8 mouse cellular contexts compared by ENCODE assay signal in the genomic region with DNA sequence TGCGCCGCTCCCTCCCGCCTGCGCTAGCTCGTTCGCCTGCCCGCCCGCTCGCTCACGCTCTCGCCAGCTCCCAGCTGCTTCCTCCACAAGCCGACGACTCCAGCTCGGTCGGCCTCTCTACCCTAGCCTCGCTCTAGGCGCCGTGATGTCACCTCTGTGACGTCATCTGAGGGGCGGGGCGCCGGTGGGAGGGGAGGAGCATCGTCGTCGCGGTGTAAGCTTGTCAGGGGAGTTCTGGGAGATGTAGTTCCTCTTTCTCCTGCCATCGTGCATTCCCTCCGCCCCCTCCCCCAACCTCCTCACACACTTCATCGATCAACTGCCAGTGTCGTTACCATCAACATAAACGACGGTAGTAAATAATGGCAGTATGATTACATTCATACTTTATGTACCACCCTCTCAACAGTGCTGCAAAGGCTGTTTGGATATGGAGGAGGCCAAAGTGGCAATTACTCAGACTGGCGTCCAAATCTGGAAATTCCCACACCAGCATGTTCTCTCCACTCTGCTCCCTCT. TPM values are rescaled to one million over a fixed set of nuclear protein-coding genes. Genes with fewer than 3 reads are reported as not detected.
DNase-seq lines count a peak whose midpoint lies in the region; ATAC-seq and TF ChIP-seq lines count a peak whose summit lies in the region.

A gene (minus strand): TSS at position 141 of the 519 bp plus-strand sequence.

- peak within 1 kb of the TSS; percentile 94 for H3K9ac ChIP-seq in forebrain, embryonic 13.5 days
- peak within 1 kb of the TSS; percentile 93 for H3K9ac ChIP-seq in liver, postnatal 0 days (replicated peaks)
- peak within 1 kb of the TSS; percentile 82 for H3K9ac ChIP-seq in neural tube, embryonic 14.5 days (replicated peaks; ENCODE audit: low read depth, low read length)

- peaks cover 6% of the 10 kb centered on the region; the same call in 1 of the 2 replicates for H3K27me3 ChIP-seq in E14TG2a.4 (ENCODE audit: insufficient read depth, low read length)
- H3K27me3 ChIP-seq in forebrain, embryonic 13.5 days: no peaks in the 10 kb centered on the region
- H3K27me3 ChIP-seq in liver, postnatal 0 days (ENCODE audit: insufficient read depth, low read length): no peaks in the 10 kb centered on the region
- H3K27me3 ChIP-seq in neural tube, embryonic 14.5 days (ENCODE audit: control insufficient read depth, insufficient read depth, low read length): no peaks in the 10 kb centered on the region

- TF ChIP-seq CTCF in E14TG2a.4 (conservative IDR thresholded peaks at IDR 0.05; ENCODE audit: low read length): no peak
- no peak for TF ChIP-seq CTCF in liver, postnatal 0 days (IDR thresholded peaks at IDR 0.05; ENCODE audit: low read depth)

- under 1% methylated on average over 30 of the region's 33 CpGs for whole genome bisulfite sequencing in forebrain, embryonic 13.5 days
- WGBS in large intestine, adult 2 months: under 1% methylated on average over 32 of the region's 33 CpGs
- WGBS in liver, postnatal 0 days (ENCODE audit: insufficient replicate concordance): 2% methylated on average over 33 of the region's 33 CpGs
- WGBS in neural tube, embryonic 14.5 days: under 1% methylated on average over 28 of the region's 33 CpGs

- peak; percentile 97 for ATAC-seq in forebrain, embryonic 13.5 days
- peak; percentile 69 for ATAC-seq in liver, postnatal 0 days
- ATAC-seq in neural tube, embryonic 14.5 days (ENCODE audit: low read depth): peak; percentile 96

- peak; percentile 96 for DNase-seq in c-Kit-positive CD71-positive TER-119-positive erythroid progenitor cells, embryonic 14.5 days (ENCODE audit: low spot score)
- peak; percentile 100 for DNase-seq in heart, postnatal 10 days
- DNase-seq in large intestine, adult 2 months (ENCODE audit: low read depth, low spot score): peak; percentile 88
- peak; percentile 100 for DNase-seq in liver, postnatal 0 days
- DNase-seq in testis, postnatal 10 days (ENCODE audit: low spot score): peak; percentile 100

- TF ChIP-seq EP300 in liver, postnatal 0 days (IDR thresholded peaks at IDR 0.05; ENCODE audit: low read depth): no peak

- H3K4me1 ChIP-seq in E14TG2a.4 (replicated peaks; ENCODE audit: low read depth, low read length): peaks cover 54% of the 10 kb centered on the region
- H3K4me1 ChIP-seq in forebrain, embryonic 13.5 days: peaks cover 33% of the 10 kb centered on the region
- H3K4me1 ChIP-seq in liver, postnatal 0 days (ENCODE audit: insufficient read depth): peaks cover 53% of the 10 kb centered on the region
- H3K4me1 ChIP-seq in neural tube, embryonic 14.5 days (ENCODE audit: control insufficient read depth, insufficient read depth, low read length): peaks cover 25% of the 10 kb centered on the region

- intact Hi-C loops in heart, postnatal 10 days (cut with DNase I): loop anchor here (5.0 kb wide), 1 partner anchor 33 kb away; no protein-coding TSS in a partner anchor

- no peaks in the 10 kb centered on the region for H3K9me3 ChIP-seq in E14TG2a.4 (ENCODE audit: low read length)
- no peaks in the 10 kb centered on the region for H3K9me3 ChIP-seq in forebrain, embryonic 13.5 days (replicated peaks)
- no peaks in the 10 kb centered on the region for H3K9me3 ChIP-seq in liver, postnatal 0 days (ENCODE audit: low read length)
- H3K9me3 ChIP-seq in neural tube, embryonic 14.5 days (ENCODE audit: control insufficient read depth, low read length): no peaks in the 10 kb centered on the region

- peak within 1 kb of the TSS; percentile 84 for H3K4me2 ChIP-seq in forebrain, embryonic 13.5 days
- peak within 1 kb of the TSS; percentile 77 for H3K4me2 ChIP-seq in liver, postnatal 0 days (ENCODE audit: low read depth, low read length)
- H3K4me2 ChIP-seq in neural tube, embryonic 14.5 days (ENCODE audit: low read depth, low read length): peak within 1 kb of the TSS; percentile 92

- no peaks in the 10 kb centered on the region for H3K36me3 ChIP-seq in E14TG2a.4 (ENCODE audit: insufficient read depth, low read length)
- H3K36me3 ChIP-seq in forebrain, embryonic 13.5 days (ENCODE audit: poor library complexity, severe bottlenecking): no peaks in the 10 kb centered on the region
- H3K36me3 ChIP-seq in liver, postnatal 0 days (replicated peaks; ENCODE audit: insufficient read depth, low read length): no peaks in the 10 kb centered on the region; the same call in 1 of the 2 replicates
- no peaks in the 10 kb centered on the region for H3K36me3 ChIP-seq in neural tube, embryonic 14.5 days (ENCODE audit: control insufficient read depth, insufficient read depth, low read length)

- peak within 1 kb of the TSS; percentile 83 for H3K4me3 ChIP-seq in E14TG2a.4 (replicated peaks; ENCODE audit: low read length)
- H3K4me3 ChIP-seq in forebrain, embryonic 13.5 days: peak within 1 kb of the TSS; percentile 82
- H3K4me3 ChIP-seq in liver, postnatal 0 days (ENCODE audit: low read depth, low read length): peak within 1 kb of the TSS; percentile 85
- H3K4me3 ChIP-seq in neural tube, embryonic 14.5 days (ENCODE audit: low read depth, low read length): peak within 1 kb of the TSS; percentile 67

- H3K27ac ChIP-seq in forebrain, embryonic 13.5 days: peak within 1 kb of the TSS; percentile 95
- peak within 1 kb of the TSS; percentile 92 for H3K27ac ChIP-seq in liver, postnatal 0 days (ENCODE audit: low read depth)
- H3K27ac ChIP-seq in neural tube, embryonic 14.5 days (ENCODE audit: low read depth, low read length): peak within 1 kb of the TSS; percentile 93

RNA-seq across cellular contexts. Expression of the gene that starts here (rescaled TPM):
- 52.6 and 55.8 TPM in 2 replicates for polyA plus RNA-seq in forebrain, embryonic 13.5 days (2015; fragmentation: Nextera tagmentation; extraction: Ambion mirVana)
- total RNA-seq in heart, postnatal 10 days (2021): 10 to 100 TPM; 84.2 to 86.2 TPM
- 21.7 and 23.5 TPM in 2 replicates for polyA plus RNA-seq in large intestine, adult 2 months (2012; rRNA removed)
- 18.2 and 23.5 TPM in 2 replicates for polyA plus RNA-seq in liver, postnatal 0 days (2015; fragmentation: Nextera tagmentation; extraction: Ambion mirVana)
- polyA plus RNA-seq in neural tube, embryonic 14.5 days (2014; fragmentation: Nextera tagmentation; extraction: Ambion mirVana): 72.4 and 79.3 TPM in 2 replicates

Comparison
In these comparisons a context has a peak if more than half of its experiments do, and no peak if none do; other contexts are left out.
1. Peak in every context shown above with its lines: DNase-seq, ATAC-seq, H3K4me3 ChIP-seq and H3K27ac ChIP-seq.